In the genomic region with DNA sequence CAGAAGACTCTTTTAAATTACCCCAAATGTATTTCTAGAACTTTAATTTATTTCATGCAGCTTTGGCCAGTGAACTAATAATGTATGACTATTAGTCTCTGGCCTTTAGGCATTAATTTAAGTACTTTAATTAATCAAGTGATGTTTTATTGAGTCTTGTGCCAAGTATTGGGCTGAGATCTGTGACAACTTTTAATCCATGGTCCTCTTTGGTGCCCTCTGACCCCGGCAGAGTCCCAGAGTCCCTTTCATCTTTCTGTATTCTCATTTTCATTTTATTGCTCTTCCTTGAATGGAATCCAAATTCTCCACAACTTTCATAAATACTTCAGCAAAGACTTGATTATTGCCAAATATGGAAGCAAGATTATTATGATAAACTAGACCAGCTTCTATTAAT, we compare ENCODE assay signal across 38 mouse cellular contexts. TPM values are rescaled to one million over a fixed set of nuclear protein-coding genes. Genes with fewer than 3 reads are reported as not detected.
A peak's percentile ranks its signal among the peaks of the same experiment; 100 is the strongest.
DNase-seq lines count a peak whose midpoint lies in the region; ATAC-seq lines count a peak whose summit lies in the region.
"Had no signal": no experiment of that assay in that cellular context is flagged by ENCODE, and none has a peak within 500 bp of the region (broad histone marks: within the 10 kb centered on the region; RNA-seq: fewer than 3 reads in every experiment).

No protein-coding gene starts in this region.

- no peak for DNase-seq in kidney, adult 8-10 months
- DNase-seq in lung, adult 18-20 months = no peak
- peak; percentile 80 for DNase-seq in kidney, postnatal 10 days
- peak; percentile 20 to 22 for DNase-seq in kidney, postnatal 36 days
- DNase-seq in gastrocnemius, adult 8-10 months (ENCODE audit: low spot score in 2 of 2) = no peak
- DNase-seq: adrenal gland, adult 8-10 months; cerebellum, adult 8-10 months; cerebellum, postnatal 25 days; forebrain, postnatal 0 days; gastrocnemius, postnatal 14 days; heart, postnatal 14 days; midbrain, embryonic 14.5 days; retina, postnatal 1 day; right cerebral cortex, postnatal 14 days; thymus, postnatal 14 days had no signal

- H3K27ac ChIP-seq in kidney, embryonic 14.5 days (ENCODE audit: low read depth, low read length) = no peak overlapping the region
- no peak overlapping the region for H3K27ac ChIP-seq in lung, embryonic 16.5 days (ENCODE audit: low read length)
- H3K27ac ChIP-seq: embryonic facial prominence, embryonic 10.5 days; embryonic facial prominence, embryonic 15.5 days; forebrain, embryonic 12.5 days; hindbrain, embryonic 10.5 days; left cerebral cortex, adult 2 months; limb, embryonic 13.5 days; macrophage; neural tube, embryonic 15.5 days had no signal

- WGBS in kidney, embryonic 14.5 days = 61% methylated on average over 1 of the region's 1 CpGs
- 47% methylated on average over 1 of the region's 1 CpGs for WGBS in lung, embryonic 16.5 days

- no peaks in the 10 kb centered on the region for H3K9me3 ChIP-seq in kidney, embryonic 14.5 days (ENCODE audit: control insufficient read depth, low read length)
- H3K9me3 ChIP-seq in lung, embryonic 16.5 days (ENCODE audit: control insufficient read depth, low read length) = no peaks in the 10 kb centered on the region
- H3K9me3 ChIP-seq: embryonic facial prominence, embryonic 10.5 days; embryonic facial prominence, embryonic 15.5 days; forebrain, embryonic 12.5 days; hindbrain, embryonic 10.5 days; limb, embryonic 13.5 days had no signal

- H3K4me3 ChIP-seq in kidney, embryonic 14.5 days (ENCODE audit: low read length) = no peak overlapping the region
- H3K4me3 ChIP-seq in lung, embryonic 16.5 days (ENCODE audit: low read length) = no peak overlapping the region
- H3K4me3 ChIP-seq: embryonic facial prominence, embryonic 10.5 days; embryonic facial prominence, embryonic 15.5 days; forebrain, embryonic 12.5 days; hindbrain, embryonic 10.5 days; left cerebral cortex, adult 2 months; limb, embryonic 13.5 days; neural tube, embryonic 15.5 days had no signal

- H3K36me3 ChIP-seq in kidney, embryonic 14.5 days (ENCODE audit: control insufficient read depth, insufficient read depth, low read length) = no peaks in the 10 kb centered on the region
- H3K36me3 ChIP-seq in lung, embryonic 16.5 days (ENCODE audit: control insufficient read depth, insufficient read depth, low read length) = no peaks in the 10 kb centered on the region
- H3K36me3 ChIP-seq: embryonic facial prominence, embryonic 10.5 days; embryonic facial prominence, embryonic 15.5 days; forebrain, embryonic 12.5 days; hindbrain, embryonic 10.5 days; limb, embryonic 13.5 days; neural tube, embryonic 15.5 days had no signal

- H3K4me2 ChIP-seq in kidney, embryonic 14.5 days (replicated peaks; ENCODE audit: low read depth, low read length) = no peak overlapping the region
- no peak overlapping the region for H3K4me2 ChIP-seq in lung, embryonic 16.5 days (ENCODE audit: low read depth, low read length)
- H3K4me2 ChIP-seq: embryonic facial prominence, embryonic 15.5 days; forebrain, embryonic 12.5 days; limb, embryonic 13.5 days; liver, embryonic 11.5 days; neural tube, embryonic 15.5 days had no signal

- no peaks in the 10 kb centered on the region for H3K27me3 ChIP-seq in kidney, embryonic 14.5 days (ENCODE audit: control insufficient read depth, insufficient read depth, low read length)
- H3K27me3 ChIP-seq in lung, embryonic 16.5 days (ENCODE audit: control insufficient read depth, insufficient read depth, low read depth, low read length) = no peaks in the 10 kb centered on the region
- H3K27me3 ChIP-seq: embryonic facial prominence, embryonic 15.5 days; forebrain, embryonic 12.5 days; limb, embryonic 13.5 days; neural tube, embryonic 15.5 days had no signal

- no peak overlapping the region for H3K9ac ChIP-seq in kidney, embryonic 14.5 days (ENCODE audit: low read depth, low read length)
- no peak overlapping the region for H3K9ac ChIP-seq in lung, embryonic 16.5 days (ENCODE audit: low read length)
- H3K9ac ChIP-seq: embryonic facial prominence, embryonic 15.5 days; forebrain, embryonic 12.5 days; forebrain, postnatal 0 days; limb, embryonic 13.5 days; neural tube, embryonic 15.5 days had no signal

- 0 out of 2 replicates have a peak, but pooled peaks have one; percentile 32 for ATAC-seq in kidney, embryonic 14.5 days (ENCODE audit: low FRiP score, low TSS enrichment)
- peak; percentile 61; the same call in 1 of the 2 replicates for ATAC-seq in lung, embryonic 16.5 days (ENCODE audit: low read depth)
- ATAC-seq: CD4-positive, CD25-positive, alpha-beta regulatory T cell, adult 4 months; forebrain, postnatal 0 days; hindbrain, embryonic 16.5 days had no signal

- H3K4me1 ChIP-seq in kidney, embryonic 14.5 days (ENCODE audit: control insufficient read depth, insufficient read depth, low read length) = no peaks in the 10 kb centered on the region
- H3K4me1 ChIP-seq in lung, embryonic 16.5 days (replicated peaks; ENCODE audit: control insufficient read depth, insufficient read depth, low read length) = no peaks in the 10 kb centered on the region
- H3K4me1 ChIP-seq: embryonic facial prominence, embryonic 10.5 days; embryonic facial prominence, embryonic 15.5 days; forebrain, embryonic 12.5 days; hindbrain, embryonic 10.5 days; neural tube, embryonic 15.5 days had no signal

RNA-seq across cellular contexts. Expression of gene C030005K15Rik, which starts 5.9 kb away (rescaled TPM):
- not detected in 2 replicates for polyA plus RNA-seq in kidney, embryonic 14.5 days (2014; fragmentation: Nextera tagmentation; extraction: Ambion mirVana)
- polyA plus RNA-seq in lung, embryonic 16.5 days (2015; fragmentation: Nextera tagmentation; extraction: Ambion mirVana) = not detected in 2 replicates
- not detected for total RNA-seq in gastrocnemius, adult 8-10 months (2022)
- total RNA-seq: adrenal gland, adult 8-10 months; forebrain, postnatal 0 days; gastrocnemius, postnatal 14 days; granulocyte monocyte progenitor cell, adult 5-6 weeks; heart, postnatal 14 days; megakaryocyte-erythroid progenitor cell, adult 5-6 weeks had no signal
- polyA plus RNA-seq: CD4-positive, CD25-positive, alpha-beta regulatory T cell, adult 4 months; embryonic facial prominence, embryonic 10.5 days; embryonic facial prominence, embryonic 15.5 days; forebrain, embryonic 12.5 days; forebrain, postnatal 0 days; heart, embryonic 14.5 days; hindbrain, embryonic 10.5 days; hindbrain, embryonic 16.5 days; intestine, embryonic 14.5 days; limb, embryonic 13.5 days; liver, embryonic 11.5 days; liver, embryonic 16.5 days; macrophage; midbrain, embryonic 14.5 days; neural tube, embryonic 15.5 days; small intestine, adult 2 months; stomach, embryonic 14.5 days; urinary bladder, adult 2 months had no signal

RNA-seq across cellular contexts. Expression of gene Ccer1, which starts 27.8 kb away (rescaled TPM):
- polyA plus RNA-seq in kidney, embryonic 14.5 days (2014; fragmentation: Nextera tagmentation; extraction: Ambion mirVana) = not detected in 2 replicates
- not detected in 2 replicates for polyA plus RNA-seq in lung, embryonic 16.5 days (2015; fragmentation: Nextera tagmentation; extraction: Ambion mirVana)
- total RNA-seq in gastrocnemius, adult 8-10 months (2022) = not detected
- total RNA-seq: adrenal gland, adult 8-10 months; forebrain, postnatal 0 days; gastrocnemius, postnatal 14 days; granulocyte monocyte progenitor cell, adult 5-6 weeks; heart, postnatal 14 days; layer of hippocampus, postnatal 14 days; left cerebral cortex, adult 2 months; left cerebral cortex, postnatal 25 days; megakaryocyte-erythroid progenitor cell, adult 5-6 weeks had no signal
- polyA plus RNA-seq: CD4-positive, CD25-positive, alpha-beta regulatory T cell, adult 4 months; embryonic facial prominence, embryonic 10.5 days; embryonic facial prominence, embryonic 15.5 days; forebrain, embryonic 12.5 days; forebrain, postnatal 0 days; heart, embryonic 14.5 days; hindbrain, embryonic 10.5 days; hindbrain, embryonic 16.5 days; intestine, embryonic 14.5 days; liver, embryonic 11.5 days; liver, embryonic 16.5 days; macrophage; midbrain, embryonic 14.5 days; neural tube, embryonic 15.5 days; small intestine, adult 2 months; stomach, embryonic 14.5 days; urinary bladder, adult 2 months had no signal

Comparison
In these comparisons a context has a peak if more than half of its experiments do, and no peak if none do; other contexts are left out.
1. DNase-seq: peak in kidney, postnatal 10 days (single experiment) and kidney, postnatal 36 days (2 of 2); none in kidney, adult 8-10 months (0 of 2), lung, adult 18-20 months (0 of 2) and gastrocnemius, adult 8-10 months (0 of 2).